Mouse (Mus musculus) embryonic facial prominence, embryonic 12.5 days (tissue): ENCODE measurements around the gene Gm21972. TPM values are rescaled to one million over a fixed set of nuclear protein-coding genes. Genes with fewer than 3 reads are reported as not detected.

Experiments used
- ATAC-seq: fragments of 200-750 bp; cut with Nextera tagmentation; 2 replicates; pipeline ENCODE4 v1.8.0; 2017; ENCODE audit not compliant: insufficient number of reproducible peaks, insufficient read depth, low FRiP score, low TSS enrichment
- H3K27ac ChIP-seq: fragments of 300-500 bp; sonication (generic); 2 replicates; pipeline ENCODE4 v1.5.1; 2016; ENCODE audit warnings: mild to moderate bottlenecking
- H3K27me3 ChIP-seq: fragments of 300-500 bp; sonication (generic); 2 replicates; pipeline ENCODE4 v1.6.1; 2016; ENCODE audit warnings: mild to moderate bottlenecking, moderate library complexity
- H3K36me3 ChIP-seq: fragments of 300-500 bp; sonication (generic); 2 replicates; pipeline ENCODE4 v1.6.1; 2016; ENCODE audit warnings: mild to moderate bottlenecking
- H3K4me1 ChIP-seq: fragments of 300-500 bp; sonication (generic); 2 replicates; pipeline ENCODE4 v1.6.1; 2016
- H3K4me2 ChIP-seq: fragments of 300-500 bp; sonication (generic); replicated peaks from 2 replicates; pipeline ENCODE4 v1.6.1; 2016; ENCODE audit warnings: mild to moderate bottlenecking, moderate library complexity
- H3K4me3 ChIP-seq: fragments of 300-500 bp; sonication (generic); 2 replicates; pipeline ENCODE4 v1.5.1; 2016; ENCODE audit warnings: mild to moderate bottlenecking
- H3K9ac ChIP-seq: fragments of 300-500 bp; sonication (generic); 2 replicates; pipeline ENCODE4 v1.6.1; 2016; ENCODE audit warnings: mild to moderate bottlenecking, moderate library complexity
- H3K9me3 ChIP-seq: fragments of 300-500 bp; sonication (generic); 2 replicates; pipeline ENCODE4 v1.6.1; 2016; ENCODE audit warnings: mild to moderate bottlenecking, moderate library complexity
- WGBS: fragments of 180-500 bp; shearing (Covaris S2); methylation state at CpG from one replicate; pipeline ENCODE4 v1.1.7; 2016; 5-methylcytosine and 5-hydroxymethylcytosine counted together
- polyA plus RNA-seq: library from polyadenylated mRNA; unstranded; fragments of >200 nt; fragmentation: Nextera tagmentation; extraction: Ambion mirVana; gene quantifications from 2 replicates; pipeline ENCODE4 v1.2.1, GENCODE M21; 2016

The Gm21972 gene
- polyA plus RNA-seq, 1 experiment from 2014 or later: 0.42 TPM

DNA sequence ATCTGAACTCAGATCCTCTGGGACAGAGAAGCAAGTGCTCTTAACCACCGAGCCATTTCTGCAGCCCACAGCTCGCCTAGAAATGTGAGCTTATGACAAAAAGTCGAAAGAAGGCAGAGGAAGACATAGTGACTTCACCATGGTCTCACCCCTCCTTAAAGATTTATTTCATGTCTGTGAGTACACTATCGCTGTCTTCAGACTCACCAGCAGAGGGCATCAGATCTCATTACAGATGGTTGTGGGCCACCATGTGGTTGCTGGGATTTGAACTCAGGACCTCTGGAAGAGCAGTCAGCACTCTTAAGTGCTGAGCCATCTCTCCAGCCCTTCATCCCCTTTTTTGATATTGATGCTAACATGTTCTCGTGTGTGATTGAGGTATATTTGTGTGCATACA lies 41.2 kb downstream of the Gm21972 start:
- Histone ChIP-seq H3K4me1 (no peaks in the 10 kb centered on the region), H3K9me3 (no peaks in the 10 kb centered on the region), H3K4me2 (no peak overlapping the region), H3K9ac (no peak overlapping the region), H3K27me3 (no peaks in the 10 kb centered on the region), H3K4me3 (no peak overlapping the region), H3K27ac (no peak overlapping the region), H3K36me3 (peaks cover 36% of the 10 kb centered on the region)
- ATAC-seq: no peak
- WGBS: 88% methylated on average over 5 of the region's 5 CpGs

DNA sequence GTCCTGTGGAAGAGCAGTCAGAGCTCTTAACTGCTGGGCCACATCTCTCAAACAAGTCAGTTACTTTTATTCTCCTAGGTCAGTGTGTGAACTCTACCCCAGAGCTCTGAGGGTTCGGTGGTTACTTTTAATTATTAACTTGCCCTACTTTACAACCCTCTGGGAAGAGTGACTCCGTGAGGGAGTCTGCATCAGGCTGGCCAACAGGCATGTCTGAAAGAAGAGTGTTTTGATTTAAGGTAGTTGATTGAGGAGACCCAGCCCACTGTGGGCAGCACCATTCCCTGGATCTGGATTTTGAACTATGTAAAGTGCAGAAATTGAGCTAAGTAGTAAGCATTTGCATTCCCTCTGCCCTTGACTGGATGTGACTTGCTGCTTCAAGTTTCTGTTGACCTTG lies 42.6 kb downstream of the Gm21972 start:
- Histone ChIP-seq H3K4me2 (no peak overlapping the region), H3K4me1 (no peaks in the 10 kb centered on the region), H3K9me3 (no peaks in the 10 kb centered on the region), H3K9ac (no peak overlapping the region), H3K27me3 (no peaks in the 10 kb centered on the region), H3K36me3 (peaks cover 32% of the 10 kb centered on the region; the same call in 1 of the 2 replicates), H3K27ac (no peak overlapping the region), H3K4me3 (no peak overlapping the region)
- no peak for ATAC-seq
- 89% methylated on average over 2 of the region's 2 CpGs for WGBS

DNA sequence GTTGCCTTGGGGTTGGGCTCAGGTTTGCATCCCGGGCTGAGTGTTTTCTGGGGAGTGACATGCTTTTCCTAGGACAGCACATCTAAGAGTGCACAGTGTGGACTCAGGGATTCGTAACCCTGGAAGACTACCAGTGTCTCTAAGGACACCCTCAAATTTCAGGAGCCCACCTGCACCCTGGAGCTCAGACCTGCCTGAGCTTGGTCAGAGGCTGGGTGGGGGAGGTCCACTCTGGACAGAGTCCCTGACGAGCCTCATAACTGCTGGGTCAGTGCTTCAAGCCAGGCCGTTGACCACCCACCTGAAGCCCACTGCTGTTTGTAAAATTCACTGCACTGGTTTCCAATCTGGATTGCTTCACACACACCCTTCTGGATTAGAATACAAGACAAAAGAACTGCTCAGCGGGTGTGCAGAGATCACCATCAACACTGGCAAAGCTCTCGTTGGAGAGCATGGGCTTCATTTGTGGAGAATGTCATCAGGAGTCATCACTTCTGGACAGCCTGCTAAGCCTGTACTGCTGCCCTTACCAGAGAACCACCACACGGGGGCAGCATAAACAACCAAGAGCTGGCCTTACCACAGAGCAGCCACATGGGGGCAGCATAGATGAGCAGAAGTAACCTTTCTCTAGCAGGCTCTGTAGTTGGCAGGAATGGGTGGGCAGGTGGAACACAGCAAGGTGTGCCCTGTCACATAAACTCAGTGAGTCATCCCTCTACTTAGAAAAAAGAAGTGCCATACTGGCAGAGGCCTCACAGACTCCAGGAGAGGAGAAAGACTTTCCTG lies 45.2 kb downstream of the Gm21972 start:
- Histone ChIP-seq H3K4me2 (no peak overlapping the region), H3K9ac (no peak overlapping the region), H3K27me3 (no peaks in the 10 kb centered on the region), H3K27ac (no peak overlapping the region), H3K4me1 (no peaks in the 10 kb centered on the region), H3K36me3 (peaks cover 20% of the 10 kb centered on the region; the same call in 1 of the 2 replicates), H3K4me3 (no peak overlapping the region), H3K9me3 (no peaks in the 10 kb centered on the region)
- WGBS: 47% methylated on average over 7 of the region's 7 CpGs
- ATAC-seq: no peak

DNA sequence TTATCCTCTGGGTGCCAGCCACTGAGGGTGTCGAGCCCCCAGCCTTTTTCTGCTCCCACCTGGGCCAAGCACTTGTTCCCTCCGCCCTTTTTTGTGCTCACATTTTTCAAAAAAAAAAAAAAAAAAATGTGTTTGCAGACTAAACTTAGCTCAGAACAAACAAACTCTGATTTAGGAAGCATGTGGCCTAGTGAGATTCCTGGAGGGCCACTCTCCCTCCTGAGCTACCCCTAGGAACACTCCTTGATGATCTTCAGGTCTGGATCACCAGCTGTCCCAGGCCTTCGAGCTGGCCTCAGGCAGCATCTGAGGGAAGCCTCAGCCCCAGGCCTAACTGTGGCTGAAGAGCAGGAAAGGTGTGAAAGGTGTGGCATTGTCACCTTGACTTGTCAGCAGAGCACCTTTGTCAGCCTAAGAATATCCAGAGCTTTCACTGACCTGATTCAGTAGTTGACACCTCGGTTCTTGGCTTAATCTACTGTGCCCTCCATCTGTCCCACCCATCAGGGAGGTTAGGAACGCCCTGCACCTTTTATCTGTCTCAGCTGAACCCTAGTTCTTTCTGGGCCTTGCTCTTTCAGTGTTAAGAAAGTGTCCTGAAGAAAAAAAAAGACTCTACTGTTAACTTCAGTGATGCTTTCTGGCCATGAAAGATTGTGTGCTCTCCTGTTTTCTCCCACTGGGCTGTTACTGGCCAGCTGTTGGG lies 48.7 kb downstream of the Gm21972 start:
- peaks cover 8% of the 10 kb centered on the region; the same call in 1 of the 2 replicates for H3K36me3 ChIP-seq
- no peak for ATAC-seq
- no peaks in the 10 kb centered on the region for H3K27me3 ChIP-seq
- H3K27ac ChIP-seq: no peak overlapping the region
- no peaks in the 10 kb centered on the region for H3K9me3 ChIP-seq
- no peak overlapping the region for H3K4me3 ChIP-seq
- no peak overlapping the region for H3K4me2 ChIP-seq
- WGBS: 92% methylated on average over 5 of the region's 5 CpGs
- no peak overlapping the region for H3K9ac ChIP-seq
- no peaks in the 10 kb centered on the region for H3K4me1 ChIP-seq

DNA sequence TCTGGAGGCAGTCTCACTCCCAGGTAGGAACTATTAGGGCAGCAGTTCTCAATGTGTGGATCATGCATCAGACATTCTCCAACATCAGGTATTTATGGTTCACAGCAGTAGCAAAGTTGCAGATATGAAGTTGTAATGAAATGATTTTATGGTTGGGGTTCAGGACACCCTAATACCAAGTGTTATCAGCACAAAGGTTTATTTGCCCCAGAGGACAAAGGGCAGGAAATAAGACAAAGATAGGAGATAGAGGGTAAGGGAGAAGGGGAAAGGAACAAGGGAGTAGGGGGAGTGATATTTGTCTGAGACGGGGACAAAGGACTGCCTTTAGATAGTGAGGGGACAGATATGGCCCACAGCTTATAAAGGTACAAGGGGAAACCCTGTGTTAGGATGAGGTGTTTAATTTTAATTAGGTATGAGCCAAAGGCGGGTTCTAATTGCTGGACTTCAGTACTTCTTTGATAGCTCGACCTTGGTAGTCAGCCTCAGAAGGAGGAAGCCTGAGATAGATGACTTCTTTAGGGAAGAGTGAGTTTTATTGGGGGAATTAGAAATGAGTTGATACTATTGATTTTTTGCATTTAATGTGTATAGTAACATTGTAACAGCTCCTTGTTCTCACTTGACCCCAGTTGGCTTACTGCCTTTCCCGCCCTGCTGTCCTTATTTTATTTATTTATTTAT lies 50.3 kb downstream of the Gm21972 start:
- no peak overlapping the region for H3K27ac ChIP-seq
- no peak for ATAC-seq
- no peak overlapping the region for H3K9ac ChIP-seq
- H3K36me3 ChIP-seq: peaks cover 12% of the 10 kb centered on the region; the same call in 1 of the 2 replicates
- WGBS: 84% methylated on average over 4 of the region's 4 CpGs
- H3K27me3 ChIP-seq: no peaks in the 10 kb centered on the region
- no peaks in the 10 kb centered on the region for H3K9me3 ChIP-seq
- no peak overlapping the region for H3K4me2 ChIP-seq
- H3K4me3 ChIP-seq: no peak overlapping the region
- H3K4me1 ChIP-seq: no peaks in the 10 kb centered on the region

DNA sequence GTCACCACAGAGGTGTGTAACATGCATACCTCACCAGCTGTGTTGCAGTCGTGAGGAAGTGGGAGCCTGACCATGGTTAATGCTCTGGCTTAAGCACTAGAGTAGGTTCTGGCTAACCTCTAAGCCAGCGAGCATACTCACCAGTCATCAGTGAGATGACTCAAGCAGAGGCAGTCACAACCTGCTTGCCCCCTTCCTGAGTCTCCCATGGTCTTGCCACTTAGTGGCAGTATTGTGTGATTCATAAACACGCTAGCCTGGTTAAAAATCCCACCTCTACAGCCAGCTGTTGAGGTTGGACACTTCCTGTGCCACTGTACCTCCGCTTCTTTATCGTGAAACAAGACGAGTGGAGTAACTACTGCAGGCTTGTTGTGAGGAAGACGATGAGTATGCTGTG lies 53.3 kb downstream of the Gm21972 start:
- Histone ChIP-seq H3K4me2 (no peak overlapping the region), H3K27me3 (no peaks in the 10 kb centered on the region), H3K36me3 (peaks cover 23% of the 10 kb centered on the region), H3K9ac (no peak overlapping the region), H3K4me3 (no peak overlapping the region), H3K9me3 (no peaks in the 10 kb centered on the region), H3K27ac (no peak overlapping the region), H3K4me1 (no peaks in the 10 kb centered on the region)
- no peak for ATAC-seq
- WGBS: 83% methylated on average over 7 of the region's 7 CpGs

DNA sequence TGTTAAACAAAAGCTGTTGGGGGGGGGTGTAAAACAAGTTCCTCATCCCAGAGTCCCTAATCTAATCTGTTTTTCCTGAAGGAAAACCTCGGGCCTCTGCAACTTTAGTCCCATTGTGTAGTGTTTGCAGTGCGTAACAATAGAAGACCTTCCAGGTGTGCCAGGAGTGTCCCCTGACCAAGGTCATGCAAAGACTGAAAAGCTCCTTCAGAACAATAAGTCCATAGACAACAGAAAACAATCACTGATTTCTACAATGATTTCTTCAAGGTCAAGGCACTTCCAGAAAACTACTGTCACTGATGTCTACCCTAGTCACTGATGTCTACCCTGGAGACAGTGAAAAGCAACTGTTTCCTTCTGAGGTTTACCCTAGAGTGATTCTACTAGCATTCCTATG lies 54.4 kb downstream of the Gm21972 start:
- H3K27ac ChIP-seq: no peak overlapping the region
- no peak for ATAC-seq
- 60% methylated on average over 2 of the region's 2 CpGs for WGBS
- no peak overlapping the region for H3K4me3 ChIP-seq
- no peaks in the 10 kb centered on the region for H3K9me3 ChIP-seq
- H3K9ac ChIP-seq: no peak overlapping the region
- H3K4me2 ChIP-seq: no peak overlapping the region
- no peaks in the 10 kb centered on the region for H3K4me1 ChIP-seq
- peaks cover 26% of the 10 kb centered on the region for H3K36me3 ChIP-seq
- H3K27me3 ChIP-seq: no peaks in the 10 kb centered on the region

DNA sequence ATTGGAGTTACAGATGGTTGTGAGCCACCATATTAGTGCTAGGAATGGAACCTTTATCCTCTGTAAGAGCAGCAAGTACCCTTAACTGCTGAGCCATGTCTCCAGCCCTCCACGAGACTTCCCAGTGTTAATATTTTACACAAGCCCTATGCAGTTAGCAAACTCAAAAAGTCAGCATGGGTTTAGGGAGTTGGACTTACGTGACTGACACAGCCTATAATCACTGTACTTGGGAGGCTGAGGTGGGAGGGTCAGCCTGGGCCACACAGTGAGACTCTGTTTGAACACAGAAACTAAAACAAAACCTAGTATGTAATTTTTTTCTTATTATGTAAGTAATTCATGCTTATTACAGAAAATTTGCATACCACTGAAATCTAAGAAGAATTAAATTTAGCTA lies 54.8 kb downstream of the Gm21972 start:
- 76% methylated on average over 2 of the region's 2 CpGs for WGBS
- Histone ChIP-seq H3K4me1 (no peaks in the 10 kb centered on the region), H3K4me3 (no peak overlapping the region), H3K9ac (no peak overlapping the region), H3K4me2 (no peak overlapping the region), H3K9me3 (no peaks in the 10 kb centered on the region), H3K27me3 (no peaks in the 10 kb centered on the region), H3K36me3 (peaks cover 25% of the 10 kb centered on the region), H3K27ac (no peak overlapping the region)
- ATAC-seq: no peak

DNA sequence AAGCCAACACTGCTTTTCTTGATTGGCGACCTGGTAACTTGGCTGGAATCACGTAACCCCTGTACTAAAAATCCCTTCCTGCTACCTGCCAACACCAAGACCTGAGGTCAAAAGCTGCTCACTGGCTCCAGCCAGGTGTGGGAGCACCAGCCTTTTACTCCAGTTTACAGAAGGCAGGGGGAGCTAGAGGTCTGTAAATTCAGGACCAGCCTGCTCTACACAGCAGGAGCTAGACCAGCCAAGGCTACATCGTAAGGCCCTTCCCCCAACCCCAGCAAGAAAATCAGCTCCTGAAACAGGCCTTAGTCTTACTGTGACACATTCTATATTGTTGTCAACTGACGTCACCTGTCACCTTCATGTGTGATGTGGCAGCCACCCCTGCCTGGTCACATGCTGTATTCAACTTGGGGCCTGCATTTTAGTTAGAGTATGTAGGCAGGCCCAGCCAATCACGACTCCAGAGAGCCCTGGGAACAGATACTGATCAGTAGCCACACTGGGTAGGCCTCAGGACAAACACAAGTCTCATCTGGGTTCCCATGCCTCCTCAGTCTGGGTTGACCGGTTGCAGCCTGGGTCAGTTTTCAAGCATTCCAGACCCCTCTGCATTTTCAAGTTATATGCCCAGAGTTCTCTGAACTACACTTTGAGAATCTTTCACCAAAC lies 55.7 kb downstream of the Gm21972 start:
- H3K4me2 ChIP-seq: no peak overlapping the region
- WGBS: 76% methylated on average over 6 of the region's 6 CpGs
- no peaks in the 10 kb centered on the region for H3K4me1 ChIP-seq

DNA sequence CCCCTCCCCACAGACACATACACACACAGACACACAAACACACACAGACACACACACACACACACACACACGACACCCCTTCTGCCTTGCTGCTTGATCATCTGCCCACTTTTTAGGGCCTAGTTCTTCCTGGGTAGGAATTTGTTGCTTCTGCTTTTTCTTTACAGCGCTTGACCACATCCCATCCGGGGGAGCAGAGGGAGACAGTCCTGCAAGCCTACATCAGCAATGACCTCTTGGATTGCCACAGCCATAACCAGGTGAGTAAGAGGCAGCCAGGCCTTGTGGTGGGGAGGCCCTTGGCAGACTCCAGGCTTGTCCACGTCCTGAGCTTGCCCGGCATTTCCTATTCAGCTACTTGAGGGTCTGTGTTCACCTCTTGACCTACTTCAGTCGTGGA lies 57.4 kb downstream of the Gm21972 start:
- H3K27me3 ChIP-seq: no peaks in the 10 kb centered on the region
- no peak for ATAC-seq
- no peak overlapping the region for H3K9ac ChIP-seq
- peaks cover 33% of the 10 kb centered on the region for H3K36me3 ChIP-seq
- H3K9me3 ChIP-seq: no peaks in the 10 kb centered on the region
- no peak overlapping the region for H3K4me2 ChIP-seq
- H3K4me1 ChIP-seq: no peaks in the 10 kb centered on the region
- H3K27ac ChIP-seq: no peak overlapping the region
- H3K4me3 ChIP-seq: no peak overlapping the region
- 82% methylated on average over 6 of the region's 6 CpGs for WGBS

More for the DNA sequence above, 55.7 kb downstream of the Gm21972 start:
- Histone ChIP-seq H3K9me3 (no peaks in the 10 kb centered on the region), H3K4me3 (no peak overlapping the region), H3K27ac (no peak overlapping the region), H3K9ac (no peak overlapping the region), H3K36me3 (peaks cover 27% of the 10 kb centered on the region), H3K27me3 (no peaks in the 10 kb centered on the region)
- ATAC-seq: no peak

DNA sequence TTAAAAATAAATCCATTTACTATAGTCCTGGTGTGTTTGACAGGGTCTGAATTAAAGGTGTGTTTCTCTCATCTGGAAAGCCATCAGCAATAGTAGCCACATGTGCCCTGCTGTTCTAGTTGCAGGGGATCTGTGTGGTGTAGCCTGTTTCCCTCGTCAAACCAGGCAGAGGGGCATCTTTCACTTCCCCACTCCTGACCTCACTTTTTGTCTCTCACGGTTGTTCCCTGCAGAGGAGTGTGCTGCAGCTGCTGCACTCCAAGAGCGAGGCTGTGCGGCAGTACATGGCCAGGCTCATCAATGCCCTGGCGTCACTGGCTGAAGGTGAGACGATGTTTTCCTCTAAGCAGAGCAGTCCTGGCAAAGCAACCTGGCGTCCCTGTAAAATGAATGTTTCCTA lies 60.6 kb downstream of the Gm21972 start:
- Histone ChIP-seq H3K36me3 (peaks cover 41% of the 10 kb centered on the region), H3K9me3 (no peaks in the 10 kb centered on the region), H3K4me2 (no peak overlapping the region), H3K27ac (no peak overlapping the region), H3K27me3 (no peaks in the 10 kb centered on the region), H3K4me3 (no peak overlapping the region), H3K9ac (no peak overlapping the region), H3K4me1 (no peaks in the 10 kb centered on the region)
- WGBS: 84% methylated on average over 7 of the region's 7 CpGs
- no peak for ATAC-seq
